Mouse (Mus musculus): ENCODE measurements around the gene Rab9. TPM values are rescaled to one million over a fixed set of nuclear protein-coding genes. Genes with fewer than 3 reads are reported as not detected.

Gene Rab9
- polyA plus RNA-seq, 1 experiment from 2014 or later: 40.2 TPM

DNA sequence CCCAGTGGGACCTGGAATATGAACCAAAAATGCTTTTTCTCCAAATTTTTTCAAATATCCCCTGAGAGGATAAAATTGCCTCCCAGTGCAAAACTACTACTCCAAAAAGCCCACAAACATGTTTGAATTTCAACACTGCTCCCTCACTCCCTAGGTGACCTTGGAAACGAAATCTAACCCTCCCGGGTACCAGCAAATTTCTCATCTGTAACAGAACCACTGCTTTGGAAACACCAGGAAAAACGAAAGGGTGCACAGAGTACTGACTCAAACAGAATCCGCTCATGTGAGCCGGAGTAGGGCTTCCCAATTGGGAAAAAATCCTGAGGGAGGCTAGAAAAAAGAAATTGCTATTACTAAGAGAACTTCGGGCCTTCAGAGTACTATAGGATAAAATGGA, 2.3 kb downstream of the Rab9 start:
- H3K4me2 ChIP-seq: no peak overlapping the region
- no peak for ATAC-seq (replicated peaks; ENCODE audit: insufficient number of reproducible peaks, low FRiP score, low TSS enrichment)
- H3K27me3 ChIP-seq (ENCODE audit: control insufficient read depth, insufficient read depth, low read length): no peaks in the 10 kb centered on the region
- no peaks in the 10 kb centered on the region for H3K9me3 ChIP-seq (replicated peaks; ENCODE audit: control insufficient read depth, low read length)
- no peaks in the 10 kb centered on the region for H3K4me1 ChIP-seq (ENCODE audit: control insufficient read depth, insufficient read depth, low read length)
- WGBS (ENCODE audit: insufficient replicate concordance): 80% methylated on average over 6 of the region's 6 CpGs
- no peak overlapping the region for H3K27ac ChIP-seq (ENCODE audit: low read depth, low read length)
- H3K36me3 ChIP-seq (ENCODE audit: control insufficient read depth, insufficient read depth, low read length): no peaks in the 10 kb centered on the region
- H3K9ac ChIP-seq (ENCODE audit: low read depth, low read length): no peak overlapping the region
- H3K4me3 ChIP-seq (ENCODE audit: low read depth, low read length): no peak overlapping the region

DNA sequence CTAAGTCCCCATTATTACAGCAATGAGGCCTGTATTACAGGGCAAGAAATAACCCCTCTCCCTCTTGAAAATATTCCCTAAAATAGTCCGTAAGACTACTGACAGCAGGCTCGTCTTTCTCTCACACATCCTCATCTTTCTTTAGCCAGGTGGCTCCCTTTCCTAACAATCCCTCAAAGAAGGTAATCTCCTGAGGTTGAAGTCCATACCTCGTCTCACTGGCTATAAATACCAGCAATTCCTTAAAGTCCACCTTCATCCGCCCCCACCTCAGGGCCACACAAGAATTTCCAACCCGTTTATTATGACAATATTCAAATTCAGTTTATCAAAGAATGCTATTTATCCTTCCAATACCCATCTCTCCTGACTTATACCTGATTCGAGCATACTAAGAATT, 7.1 kb downstream of the Rab9 start:
- Histone ChIP-seq H3K4me1 (ENCODE audit: control insufficient read depth, insufficient read depth, low read length) (no peaks in the 10 kb centered on the region), H3K4me3 (ENCODE audit: low read depth, low read length) (no peak overlapping the region), H3K4me2 (no peak overlapping the region), H3K27ac (ENCODE audit: low read depth, low read length) (no peak overlapping the region), H3K9me3 (replicated peaks; ENCODE audit: control insufficient read depth, low read length) (no peaks in the 10 kb centered on the region), H3K27me3 (ENCODE audit: control insufficient read depth, insufficient read depth, low read length) (no peaks in the 10 kb centered on the region), H3K36me3 (ENCODE audit: control insufficient read depth, insufficient read depth, low read length) (no peaks in the 10 kb centered on the region), H3K9ac (ENCODE audit: low read depth, low read length) (no peak overlapping the region)
- no peak for ATAC-seq (replicated peaks; ENCODE audit: insufficient number of reproducible peaks, low FRiP score, low TSS enrichment)
- 75% methylated on average over 6 of the region's 6 CpGs for WGBS (ENCODE audit: insufficient replicate concordance)

DNA sequence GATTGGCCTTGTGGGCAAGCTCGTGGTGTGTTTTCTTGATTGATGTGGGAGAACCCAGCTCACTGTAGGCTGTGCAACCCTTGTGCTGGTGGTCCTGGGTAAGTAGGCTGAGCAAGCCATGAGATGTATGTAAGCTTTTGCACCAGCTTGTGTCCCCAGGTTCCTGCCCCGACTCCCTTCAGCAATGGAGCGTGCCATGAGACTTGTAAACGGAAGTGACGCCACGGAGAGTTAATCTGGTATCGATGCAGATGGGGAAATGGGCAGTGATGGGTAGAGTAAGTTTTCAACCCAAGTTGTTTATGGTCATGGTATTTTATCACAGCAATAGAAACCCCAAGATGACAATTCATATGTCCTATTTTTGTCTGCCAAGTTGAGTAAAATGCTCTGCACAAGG, 11.3 kb downstream of the Rab9 start:
- Histone ChIP-seq H3K4me1 (ENCODE audit: control insufficient read depth, insufficient read depth, low read length) (no peaks in the 10 kb centered on the region), H3K9ac (ENCODE audit: low read depth, low read length) (no peak overlapping the region), H3K4me2 (no peak overlapping the region), H3K4me3 (ENCODE audit: low read depth, low read length) (no peak overlapping the region), H3K27me3 (ENCODE audit: control insufficient read depth, insufficient read depth, low read length) (no peaks in the 10 kb centered on the region), H3K36me3 (ENCODE audit: control insufficient read depth, insufficient read depth, low read length) (no peaks in the 10 kb centered on the region), H3K9me3 (replicated peaks; ENCODE audit: control insufficient read depth, low read length) (no peaks in the 10 kb centered on the region), H3K27ac (ENCODE audit: low read depth, low read length) (no peak overlapping the region)
- WGBS (ENCODE audit: insufficient replicate concordance): 89% methylated on average over 7 of the region's 7 CpGs
- ATAC-seq (replicated peaks; ENCODE audit: insufficient number of reproducible peaks, low FRiP score, low TSS enrichment): no peak

DNA sequence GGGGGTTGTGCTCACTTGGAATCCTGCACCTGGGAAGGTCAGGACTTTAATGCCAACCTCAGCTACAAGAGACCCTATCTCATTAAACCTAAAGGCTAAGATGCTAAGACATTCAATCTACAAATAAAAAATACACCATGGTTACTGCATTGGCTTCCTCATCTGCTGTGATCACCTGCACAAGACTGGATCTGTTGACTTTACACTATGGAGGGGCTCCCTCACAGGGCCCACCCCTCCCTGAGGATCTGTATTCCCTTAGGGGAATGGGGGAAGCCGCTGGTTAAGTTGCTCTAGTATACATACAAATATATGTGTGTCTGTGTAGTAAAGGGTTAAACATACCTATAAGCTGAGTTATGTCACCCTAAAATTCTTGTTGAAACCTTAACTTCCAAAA, 24.1 kb downstream of the Rab9 start:
- no peaks in the 10 kb centered on the region for H3K36me3 ChIP-seq (ENCODE audit: control insufficient read depth, insufficient read depth, low read length)
- no peaks in the 10 kb centered on the region for H3K4me1 ChIP-seq (ENCODE audit: control insufficient read depth, insufficient read depth, low read length)
- H3K9me3 ChIP-seq (replicated peaks; ENCODE audit: control insufficient read depth, low read length): no peaks in the 10 kb centered on the region
- ATAC-seq (replicated peaks; ENCODE audit: insufficient number of reproducible peaks, low FRiP score, low TSS enrichment): no peak
- WGBS (ENCODE audit: insufficient replicate concordance): 88% methylated on average over 1 of the region's 1 CpGs
- no peak overlapping the region for H3K27ac ChIP-seq (ENCODE audit: low read depth, low read length)
- H3K27me3 ChIP-seq (ENCODE audit: control insufficient read depth, insufficient read depth, low read length): no peaks in the 10 kb centered on the region
- H3K4me3 ChIP-seq (ENCODE audit: low read depth, low read length): no peak overlapping the region
- no peak overlapping the region for H3K4me2 ChIP-seq
- H3K9ac ChIP-seq (ENCODE audit: low read depth, low read length): no peak overlapping the region

DNA sequence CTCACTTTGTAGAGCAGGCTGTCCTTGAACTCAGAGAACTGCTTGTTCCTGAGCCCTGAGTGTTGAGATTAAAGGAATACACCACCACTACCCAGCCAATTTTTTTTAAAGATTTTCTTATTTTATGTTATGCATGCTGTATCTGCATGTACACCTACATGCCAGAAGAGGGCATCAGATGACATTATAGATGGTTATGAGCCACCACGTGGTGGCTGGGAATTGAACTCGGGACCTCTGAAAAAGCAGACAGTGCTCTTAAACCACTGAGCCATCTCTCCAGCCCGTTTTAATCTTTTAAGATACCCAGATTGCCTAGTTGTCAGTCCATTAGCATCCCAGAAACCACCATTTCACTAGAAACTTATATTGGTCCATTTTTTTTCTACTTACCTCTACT, 25.3 kb downstream of the Rab9 start:
- Histone ChIP-seq H3K9me3 (replicated peaks; ENCODE audit: control insufficient read depth, low read length) (no peaks in the 10 kb centered on the region), H3K4me1 (ENCODE audit: control insufficient read depth, insufficient read depth, low read length) (no peaks in the 10 kb centered on the region), H3K4me2 (no peak overlapping the region), H3K9ac (ENCODE audit: low read depth, low read length) (no peak overlapping the region), H3K27ac (ENCODE audit: low read depth, low read length) (no peak overlapping the region), H3K27me3 (ENCODE audit: control insufficient read depth, insufficient read depth, low read length) (no peaks in the 10 kb centered on the region), H3K4me3 (ENCODE audit: low read depth, low read length) (no peak overlapping the region), H3K36me3 (ENCODE audit: control insufficient read depth, insufficient read depth, low read length) (no peaks in the 10 kb centered on the region)
- no peak for ATAC-seq (replicated peaks; ENCODE audit: insufficient number of reproducible peaks, low FRiP score, low TSS enrichment)
- WGBS (ENCODE audit: insufficient replicate concordance): 74% methylated on average over 3 of the region's 3 CpGs

DNA sequence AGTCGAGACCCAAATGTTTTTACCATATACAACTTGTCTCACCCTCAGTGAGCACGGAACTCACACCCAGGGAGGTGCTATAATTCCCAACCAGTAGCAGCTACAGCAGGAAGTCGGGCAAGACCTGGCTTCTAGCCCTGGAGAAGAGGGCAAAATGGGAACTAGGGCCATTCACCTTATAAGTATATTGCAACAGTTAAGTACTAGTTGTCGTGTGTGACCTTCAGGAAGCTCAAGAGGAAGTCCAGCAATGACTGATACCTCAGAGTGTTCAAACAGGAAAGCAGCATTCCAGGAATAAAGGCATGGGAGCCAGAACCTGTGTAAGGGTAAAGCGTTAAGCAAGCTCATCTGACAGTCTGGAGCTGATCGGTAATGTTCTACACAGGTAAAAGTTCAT, 26.1 kb downstream of the Rab9 start:
- H3K9ac ChIP-seq (ENCODE audit: low read depth, low read length): no peak overlapping the region
- WGBS (ENCODE audit: insufficient replicate concordance): 75% methylated on average over 6 of the region's 6 CpGs
- ATAC-seq (replicated peaks; ENCODE audit: insufficient number of reproducible peaks, low FRiP score, low TSS enrichment): no peak
- H3K4me3 ChIP-seq (ENCODE audit: low read depth, low read length): no peak overlapping the region
- H3K27ac ChIP-seq (ENCODE audit: low read depth, low read length): no peak overlapping the region
- H3K9me3 ChIP-seq (replicated peaks; ENCODE audit: control insufficient read depth, low read length): no peaks in the 10 kb centered on the region
- H3K4me1 ChIP-seq (ENCODE audit: control insufficient read depth, insufficient read depth, low read length): no peaks in the 10 kb centered on the region
- no peak overlapping the region for H3K4me2 ChIP-seq
- no peaks in the 10 kb centered on the region for H3K27me3 ChIP-seq (ENCODE audit: control insufficient read depth, insufficient read depth, low read length)
- no peaks in the 10 kb centered on the region for H3K36me3 ChIP-seq (ENCODE audit: control insufficient read depth, insufficient read depth, low read length)

DNA sequence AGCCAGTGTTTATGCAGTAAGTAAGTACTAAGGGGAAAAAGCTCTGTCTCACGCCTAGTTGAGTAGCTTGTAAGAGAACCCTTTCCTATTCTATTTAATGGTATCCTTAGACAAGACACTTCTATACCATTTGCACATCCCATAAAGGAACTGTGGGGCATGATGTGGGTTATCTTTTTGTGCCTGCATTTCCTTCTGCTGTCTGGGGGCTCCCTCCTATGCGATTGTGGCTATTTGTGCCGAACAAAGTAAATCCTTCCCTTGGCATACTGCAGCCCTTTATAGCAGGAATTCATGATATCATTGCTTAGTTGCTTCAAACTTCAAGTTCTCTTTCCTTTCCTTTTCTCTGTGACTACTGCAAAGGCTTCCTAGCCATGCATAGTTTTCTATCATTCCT, 35.1 kb downstream of the Rab9 start:
- ATAC-seq (replicated peaks; ENCODE audit: insufficient number of reproducible peaks, low FRiP score, low TSS enrichment): no peak

DNA sequence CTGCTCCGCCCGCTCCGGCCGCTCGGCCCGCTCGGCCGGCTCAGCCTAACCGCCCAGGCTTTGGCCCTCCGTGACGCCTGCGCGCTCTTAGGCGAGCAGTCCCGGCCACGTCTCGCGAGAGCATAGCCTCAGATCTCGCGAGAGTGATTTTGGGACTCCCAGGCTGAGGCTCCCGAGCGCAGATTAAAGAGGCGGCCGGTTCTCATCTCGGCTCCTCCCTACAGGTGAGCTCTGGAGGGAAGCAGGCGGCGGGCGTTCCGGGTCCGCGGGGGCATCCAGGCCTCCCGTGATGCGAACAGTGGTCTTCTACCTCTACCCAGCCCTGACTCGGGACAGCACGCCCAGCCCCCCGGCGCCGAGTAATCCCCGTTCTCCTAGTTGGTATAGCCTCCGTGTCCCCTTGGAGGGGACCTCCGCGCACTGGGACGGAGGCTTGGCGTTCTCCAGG, 39.0 kb downstream of the Rab9 start, which contains the start of gene Ofd1:
Gene Ofd1, minus strand, starts transcription at position 89 of the 448 bp plus-strand sequence.
- Histone ChIP-seq H3K9me3 (replicated peaks; ENCODE audit: control insufficient read depth, low read length) (no peaks in the 10 kb centered on the region), H3K9ac (ENCODE audit: low read depth, low read length) (peak within 1 kb of the TSS; percentile 77), H3K27ac (ENCODE audit: low read depth, low read length) (peak within 1 kb of the TSS; percentile 48), H3K4me1 (ENCODE audit: control insufficient read depth, insufficient read depth, low read length) (no peaks in the 10 kb centered on the region), H3K4me3 (ENCODE audit: low read depth, low read length) (peak within 1 kb of the TSS; percentile 56), H3K4me2 (peak within 1 kb of the TSS; percentile 68), H3K36me3 (ENCODE audit: control insufficient read depth, insufficient read depth, low read length) (no peaks in the 10 kb centered on the region), H3K27me3 (ENCODE audit: control insufficient read depth, insufficient read depth, low read length) (peaks cover 4% of the 10 kb centered on the region; the same call in 1 of the 2 replicates)
- WGBS (ENCODE audit: insufficient replicate concordance): 10% methylated on average over 44 of the region's 44 CpGs
- ATAC-seq (replicated peaks; ENCODE audit: insufficient number of reproducible peaks, low FRiP score, low TSS enrichment): peak; percentile 99

More for the DNA sequence above, 35.1 kb downstream of the Rab9 start:
- no peaks in the 10 kb centered on the region for H3K36me3 ChIP-seq (ENCODE audit: control insufficient read depth, insufficient read depth, low read length)
- no peaks in the 10 kb centered on the region for H3K9me3 ChIP-seq (replicated peaks; ENCODE audit: control insufficient read depth, low read length)
- no peaks in the 10 kb centered on the region for H3K4me1 ChIP-seq (ENCODE audit: control insufficient read depth, insufficient read depth, low read length)
- H3K27ac ChIP-seq (ENCODE audit: low read depth, low read length): no peak overlapping the region
- no peak overlapping the region for H3K4me2 ChIP-seq
- no peak overlapping the region for H3K9ac ChIP-seq (ENCODE audit: low read depth, low read length)
- no peak overlapping the region for H3K4me3 ChIP-seq (ENCODE audit: low read depth, low read length)
- H3K27me3 ChIP-seq (ENCODE audit: control insufficient read depth, insufficient read depth, low read length): peaks cover 4% of the 10 kb centered on the region; the same call in 1 of the 2 replicates
- 63% methylated on average over 3 of the region's 3 CpGs for WGBS (ENCODE audit: insufficient replicate concordance)

DNA sequence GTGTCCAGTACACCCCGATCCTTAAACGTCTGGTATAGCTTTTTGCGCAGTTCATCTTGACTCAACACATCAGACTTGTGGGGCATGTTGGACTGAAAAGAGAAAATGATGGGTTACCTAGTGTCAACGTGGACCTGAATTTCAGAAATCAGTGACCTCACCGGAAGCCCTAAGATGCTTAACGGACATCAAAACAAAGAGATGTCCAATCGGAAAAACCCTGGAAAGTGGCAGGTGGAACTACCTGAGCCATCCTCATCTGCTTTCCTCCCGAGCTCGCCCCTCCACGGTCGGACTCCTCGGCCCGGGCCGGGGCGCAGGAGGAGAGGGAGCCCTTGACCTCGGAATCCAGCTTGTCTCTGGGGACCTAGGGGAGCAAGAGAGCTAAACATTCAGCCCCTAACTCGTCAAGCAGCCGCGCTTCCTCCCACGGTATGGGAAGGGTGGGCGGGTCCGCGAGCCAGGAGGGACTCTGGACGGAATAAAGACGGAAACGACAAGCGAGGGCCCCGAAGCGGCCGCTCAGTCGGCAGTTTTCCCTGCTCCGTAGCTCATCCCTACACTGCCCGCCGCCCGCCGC, 39.5 kb downstream of the Rab9 start, which contains the start of gene Trappc2:
Gene Trappc2, plus strand, starts transcription at position 539 of the 580 bp plus-strand sequence.
- no peaks in the 10 kb centered on the region for H3K36me3 ChIP-seq (ENCODE audit: control insufficient read depth, insufficient read depth, low read length)
- no peaks in the 10 kb centered on the region for H3K9me3 ChIP-seq (replicated peaks; ENCODE audit: control insufficient read depth, low read length)
- WGBS (ENCODE audit: insufficient replicate concordance): 11% methylated on average over 35 of the region's 36 CpGs
- ATAC-seq (replicated peaks; ENCODE audit: insufficient number of reproducible peaks, low FRiP score, low TSS enrichment): no peak; the same call in 1 of the 2 replicates
- H3K4me2 ChIP-seq: peak within 1 kb of the TSS; percentile 68
- peaks cover 4% of the 10 kb centered on the region; the same call in 1 of the 2 replicates for H3K27me3 ChIP-seq (ENCODE audit: control insufficient read depth, insufficient read depth, low read length)
- H3K9ac ChIP-seq (ENCODE audit: low read depth, low read length): peak within 1 kb of the TSS; percentile 77
- H3K4me3 ChIP-seq (ENCODE audit: low read depth, low read length): peak within 1 kb of the TSS; percentile 56
- H3K4me1 ChIP-seq (ENCODE audit: control insufficient read depth, insufficient read depth, low read length): no peaks in the 10 kb centered on the region
- peak within 1 kb of the TSS; percentile 48 for H3K27ac ChIP-seq (ENCODE audit: low read depth, low read length)

All from heart, embryonic 11.5 days (tissue).